Mouse (Mus musculus) heart, embryonic 16.5 days (tissue): ENCODE results near the gene Sh3bp2. TPM values are rescaled to one million over a fixed set of nuclear protein-coding genes. Genes with fewer than 3 reads are reported as not detected.

Source experiments
- ATAC-seq: fragments of 200-750 bp; cut with Nextera tagmentation; replicated peaks from 2 replicates; pipeline ENCODE4 v1.8.0; 2017; ENCODE audit warnings: moderate number of reproducible peaks; ENCODE audit not compliant: insufficient read depth, low FRiP score; ENCODE audit errors: extremely low read depth
- H3K27ac ChIP-seq: fragments of 300-500 bp; sonication (generic); 2 replicates; pipeline ENCODE4 v1.5.1; 2014; ENCODE audit warnings: mild to moderate bottlenecking, low read length, control low read depth, moderate library complexity
- H3K27me3 ChIP-seq: fragments of 300-500 bp; sonication (generic); 2 replicates; pipeline ENCODE4 v1.6.1; 2014; ENCODE audit warnings: low read length, mixed read lengths; ENCODE audit not compliant: control insufficient read depth, insufficient read depth
- H3K36me3 ChIP-seq: fragments of 300-500 bp; sonication (generic); 2 replicates; pipeline ENCODE4 v1.6.1; 2014; ENCODE audit not compliant: control insufficient read depth, insufficient read depth
- H3K4me1 ChIP-seq: fragments of 300-500 bp; sonication (generic); 2 replicates; pipeline ENCODE4 v1.6.1; 2014; ENCODE audit warnings: low read length, mixed read lengths; ENCODE audit not compliant: control insufficient read depth, insufficient read depth
- H3K4me2 ChIP-seq: fragments of 300-500 bp; sonication (generic); 2 replicates; pipeline ENCODE4 v1.6.1; 2014; ENCODE audit warnings: low read depth, mild to moderate bottlenecking, control low read depth, low read length
- H3K4me3 ChIP-seq: fragments of 300-500 bp; sonication (generic); 2 replicates; pipeline ENCODE4 v1.5.1; 2014; ENCODE audit warnings: mild to moderate bottlenecking, control low read depth, low read length
- H3K9ac ChIP-seq: fragments of 300-500 bp; sonication (generic); 2 replicates; pipeline ENCODE4 v1.6.1; 2014; ENCODE audit warnings: low read length, control low read depth
- H3K9me3 ChIP-seq: fragments of 300-500 bp; sonication (generic); replicated peaks from 2 replicates; pipeline ENCODE4 v1.6.1; 2016; ENCODE audit warnings: low read length; ENCODE audit not compliant: control insufficient read depth
- WGBS: fragments of 180-500 bp; shearing (Covaris S2); extraction: QIAGEN DNeasy Blood & Tissue Kit; methylation state at CpG from one replicate; pipeline ENCODE4 v1.1.7; 2014; 5-methylcytosine and 5-hydroxymethylcytosine counted together
- polyA plus RNA-seq: library from polyadenylated mRNA; unstranded; fragments of >200 nt; fragmentation: Nextera tagmentation; extraction: Ambion mirVana; gene quantifications from 2 replicates; pipeline ENCODE4 v1.2.1, GENCODE M21; 2015

The Sh3bp2 gene
- polyA plus RNA-seq, 1 experiment from 2014 or later, result 3.9 TPM

DNA sequence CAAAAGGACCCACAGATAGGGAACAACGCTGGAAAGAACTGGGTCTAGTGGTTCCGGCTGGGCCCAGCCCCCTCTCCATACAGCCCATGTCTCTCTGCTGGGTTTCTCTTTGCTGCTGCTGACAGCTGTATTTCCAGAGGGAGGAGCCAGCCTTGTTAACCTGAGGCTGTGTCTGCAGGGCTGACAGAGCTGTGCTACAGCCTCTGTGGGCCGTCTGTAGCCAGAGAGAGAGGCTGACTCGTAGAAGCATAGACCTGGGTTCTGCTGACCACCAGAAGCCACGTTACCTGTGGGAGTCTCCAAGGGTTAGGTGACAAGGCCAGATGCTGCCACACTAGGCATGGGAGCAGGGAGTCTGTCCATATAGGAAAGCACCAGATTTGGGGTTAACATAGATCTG, 7.4 kb downstream of the Sh3bp2 start:
- Histone ChIP-seq H3K27me3 (no peaks in the 10 kb centered on the region), H3K36me3 (no peaks in the 10 kb centered on the region), H3K4me2 (no peak overlapping the region), H3K27ac (no peak overlapping the region), H3K4me3 (no peak overlapping the region), H3K4me1 (no peaks in the 10 kb centered on the region; the same call in 1 of the 2 replicates), H3K9ac (no peak overlapping the region), H3K9me3 (no peaks in the 10 kb centered on the region)
- ATAC-seq, result no peak
- WGBS, result 65% methylated on average over 5 of the region's 5 CpGs

DNA sequence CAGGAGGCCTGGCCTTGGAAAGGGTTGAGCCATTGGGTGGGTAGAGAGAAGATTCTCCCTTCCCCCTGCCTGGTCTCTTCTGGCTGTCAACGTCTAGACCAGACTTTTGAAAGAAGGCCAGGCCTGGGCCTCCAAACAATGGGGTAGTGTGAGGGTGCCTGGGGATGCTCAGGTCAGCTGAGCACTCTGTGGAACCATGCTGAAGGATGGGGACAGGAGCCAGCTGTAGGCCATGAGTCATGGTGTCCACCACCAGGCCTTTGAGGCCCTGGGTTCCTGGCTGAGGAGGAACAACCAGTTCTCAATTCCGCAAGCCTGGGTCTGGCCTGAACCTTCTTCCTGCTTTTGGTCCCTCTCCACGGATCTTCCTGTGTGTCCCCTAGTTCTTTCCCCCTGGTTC, 8.2 kb downstream of the Sh3bp2 start:
- peak; percentile 53 for ATAC-seq
- Histone ChIP-seq H3K4me1 (no peaks in the 10 kb centered on the region; the same call in 1 of the 2 replicates), H3K27ac (peak overlapping the region; percentile 3; the same call in 1 of the 2 replicates), H3K9ac (no peak overlapping the region), H3K4me3 (no peak overlapping the region), H3K36me3 (no peaks in the 10 kb centered on the region), H3K27me3 (no peaks in the 10 kb centered on the region), H3K9me3 (no peaks in the 10 kb centered on the region), H3K4me2 (no peak overlapping the region)
- 45% methylated on average over 3 of the region's 3 CpGs for WGBS

DNA sequence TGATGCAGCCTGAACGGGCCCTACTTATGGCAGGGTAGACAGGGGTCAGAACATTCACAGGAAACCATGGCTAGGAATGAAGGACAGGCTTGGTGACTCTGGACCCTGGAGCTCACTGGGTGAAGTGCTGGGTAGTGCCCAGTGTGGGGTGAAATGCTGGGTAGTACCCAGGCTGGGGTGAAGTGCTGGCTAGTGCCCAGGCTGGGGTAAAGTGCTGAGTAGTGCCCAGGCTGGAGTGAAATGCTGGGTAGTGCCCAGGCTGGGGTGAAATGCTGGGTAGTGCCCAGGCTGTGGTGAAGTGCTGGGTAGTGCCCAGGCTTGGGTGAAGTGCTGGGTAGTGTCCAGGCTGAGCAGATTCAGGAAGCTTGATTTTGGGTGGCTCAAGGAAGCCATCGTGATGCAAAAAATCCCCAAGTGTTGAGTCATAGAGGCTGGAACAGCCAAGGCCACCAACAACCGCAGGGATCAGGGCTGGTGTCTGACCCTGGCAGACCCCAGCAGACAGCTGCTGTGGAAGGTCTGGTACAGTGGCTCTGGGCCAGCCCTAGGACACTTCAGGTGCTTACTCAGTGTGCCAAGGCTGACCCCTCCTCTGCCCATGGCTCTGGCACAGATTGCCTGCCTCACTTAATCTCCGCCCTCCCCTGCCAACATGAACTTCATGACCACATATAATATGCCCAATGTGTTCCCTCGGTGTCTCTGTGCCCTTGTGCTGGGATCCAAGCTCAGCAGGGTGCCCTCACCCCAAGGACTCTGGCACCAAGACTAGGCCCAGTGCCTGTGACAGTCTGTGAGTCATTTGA, 9.3 kb downstream of the Sh3bp2 start:
- no peaks in the 10 kb centered on the region for H3K9me3 ChIP-seq
- WGBS, result 73% methylated on average over 5 of the region's 5 CpGs
- H3K27me3 ChIP-seq, result no peaks in the 10 kb centered on the region
- no peak overlapping the region for H3K9ac ChIP-seq
- H3K4me2 ChIP-seq, result no peak overlapping the region
- no peak overlapping the region for H3K27ac ChIP-seq
- no peak for ATAC-seq
- no peaks in the 10 kb centered on the region for H3K36me3 ChIP-seq
- H3K4me1 ChIP-seq, result no peaks in the 10 kb centered on the region; the same call in 1 of the 2 replicates
- no peak overlapping the region for H3K4me3 ChIP-seq

DNA sequence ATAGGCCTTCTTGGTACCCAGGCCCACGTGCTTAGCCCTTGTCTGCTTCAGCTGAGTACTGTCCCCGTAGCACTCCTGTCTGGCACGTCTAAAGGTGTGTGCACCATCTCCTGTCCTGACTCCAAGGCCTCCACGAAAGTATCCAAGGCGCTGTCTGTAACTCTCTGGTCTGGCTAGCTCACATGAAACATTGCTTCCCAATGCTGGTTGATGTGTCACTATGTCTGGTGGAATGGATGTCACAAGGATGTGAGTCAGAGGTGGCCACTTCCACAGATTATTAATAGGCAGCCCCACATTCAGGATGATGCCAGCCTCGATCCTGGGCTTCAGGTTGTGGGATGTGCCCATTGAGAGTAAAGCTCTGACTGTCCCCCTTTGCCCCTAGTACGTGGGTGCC, 10.2 kb downstream of the Sh3bp2 start:
- Histone ChIP-seq H3K4me2 (no peak overlapping the region), H3K27me3 (no peaks in the 10 kb centered on the region), H3K36me3 (no peaks in the 10 kb centered on the region), H3K9me3 (no peaks in the 10 kb centered on the region), H3K4me3 (no peak overlapping the region), H3K27ac (no peak overlapping the region), H3K4me1 (no peaks in the 10 kb centered on the region; the same call in 1 of the 2 replicates), H3K9ac (no peak overlapping the region)
- WGBS, result 77% methylated on average over 7 of the region's 7 CpGs
- no peak for ATAC-seq

DNA sequence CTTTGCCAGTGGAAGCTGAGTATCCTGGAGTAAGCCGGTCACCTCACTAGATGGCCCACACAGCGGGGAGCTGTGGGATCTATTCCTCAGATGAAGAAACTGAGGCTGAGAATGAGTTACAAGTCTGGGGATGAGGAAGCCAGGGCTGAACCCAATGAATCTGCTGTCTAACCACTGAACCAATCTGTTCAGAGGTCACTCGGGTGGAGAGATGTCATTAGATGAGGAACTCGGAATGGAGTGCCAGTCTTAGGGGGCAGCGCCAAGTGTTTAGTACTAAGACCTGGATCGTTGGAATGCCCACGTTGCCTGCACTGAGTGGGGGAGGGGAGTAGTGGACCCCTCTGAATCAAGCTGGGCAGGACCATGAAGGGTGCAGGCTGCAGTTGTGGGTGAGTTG, 12.4 kb downstream of the Sh3bp2 start:
- 65% methylated on average over 7 of the region's 7 CpGs for WGBS
- H3K9ac ChIP-seq, result no peak overlapping the region
- H3K27me3 ChIP-seq, result no peaks in the 10 kb centered on the region
- no peak overlapping the region for H3K27ac ChIP-seq
- no peak overlapping the region for H3K4me3 ChIP-seq
- no peaks in the 10 kb centered on the region; the same call in 1 of the 2 replicates for H3K4me1 ChIP-seq
- ATAC-seq, result no peak
- H3K9me3 ChIP-seq, result no peaks in the 10 kb centered on the region
- H3K36me3 ChIP-seq, result no peaks in the 10 kb centered on the region
- H3K4me2 ChIP-seq, result no peak overlapping the region

DNA sequence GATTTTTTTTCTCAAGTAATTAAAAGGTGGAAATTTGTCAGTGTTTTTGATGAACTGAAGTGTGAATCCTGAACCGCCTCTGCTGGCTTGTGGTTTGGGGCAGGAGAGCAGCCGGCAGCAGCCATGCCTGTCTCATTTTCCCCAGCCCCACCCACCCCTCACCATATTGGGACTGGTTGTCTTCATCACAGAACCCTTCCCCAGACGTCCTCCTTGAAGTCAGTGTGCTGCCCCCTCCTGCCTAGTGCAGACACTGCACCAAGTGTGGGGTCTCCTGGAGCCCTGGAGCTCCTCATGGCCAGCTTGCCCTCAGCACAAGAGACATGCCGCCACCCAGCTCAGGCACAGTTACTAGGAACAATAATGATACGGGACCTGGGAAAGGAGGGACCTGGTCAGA, 12.9 kb downstream of the Sh3bp2 start:
- Histone ChIP-seq H3K27ac (no peak overlapping the region), H3K9ac (no peak overlapping the region), H3K4me1 (no peaks in the 10 kb centered on the region), H3K4me2 (no peak overlapping the region), H3K36me3 (no peaks in the 10 kb centered on the region), H3K9me3 (no peaks in the 10 kb centered on the region), H3K4me3 (no peak overlapping the region), H3K27me3 (no peaks in the 10 kb centered on the region)
- no peak for ATAC-seq
- WGBS, result 39% methylated on average over 5 of the region's 5 CpGs

DNA sequence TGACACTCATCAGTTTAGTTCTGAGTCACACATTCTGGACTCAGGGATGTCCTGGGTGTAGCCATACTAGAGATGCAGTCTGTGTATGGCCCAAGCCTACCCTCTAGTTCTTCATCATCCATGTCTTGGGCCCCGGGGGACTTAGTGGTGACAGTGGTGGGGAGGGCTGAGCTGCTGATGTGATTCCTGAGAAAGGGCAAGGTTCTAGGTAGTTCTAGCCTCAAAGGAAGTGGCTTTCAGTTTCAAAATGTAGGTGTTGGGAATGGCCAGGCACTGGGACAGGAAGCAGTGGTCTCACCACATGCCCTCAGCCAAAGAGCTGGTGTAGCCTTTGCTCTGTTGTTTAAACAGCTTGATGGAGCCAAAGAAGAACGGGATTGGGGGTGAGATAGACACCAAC, 13.5 kb downstream of the Sh3bp2 start:
- no peak overlapping the region for H3K27ac ChIP-seq
- no peak overlapping the region for H3K4me3 ChIP-seq
- H3K4me1 ChIP-seq, result no peaks in the 10 kb centered on the region
- H3K9ac ChIP-seq, result no peak overlapping the region
- no peak for ATAC-seq
- no peaks in the 10 kb centered on the region for H3K9me3 ChIP-seq
- no peak overlapping the region for H3K4me2 ChIP-seq
- H3K36me3 ChIP-seq, result no peaks in the 10 kb centered on the region
- H3K27me3 ChIP-seq, result no peaks in the 10 kb centered on the region
- WGBS, result 81% methylated on average over 2 of the region's 2 CpGs

DNA sequence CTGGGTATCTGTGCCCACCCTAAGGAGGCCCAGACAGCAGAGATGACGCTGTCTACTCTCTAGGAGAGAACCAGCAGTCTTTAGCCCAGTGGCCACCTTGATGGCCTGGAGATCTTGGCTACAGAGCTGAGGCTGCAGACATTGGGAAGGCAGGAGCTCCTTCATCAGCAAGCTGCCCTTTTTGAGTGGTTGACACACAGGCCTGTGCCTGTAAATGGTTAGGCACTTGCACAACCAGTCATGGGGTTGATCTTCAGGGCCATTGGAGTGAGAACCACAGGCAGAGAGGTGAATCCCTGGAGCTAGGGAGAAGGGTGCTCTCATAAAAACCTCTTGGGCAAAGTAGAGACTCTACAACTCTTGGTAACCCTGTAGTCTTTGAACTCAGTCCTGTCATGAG, 16.5 kb downstream of the Sh3bp2 start:
- Histone ChIP-seq H3K27me3 (no peaks in the 10 kb centered on the region), H3K4me3 (no peak overlapping the region), H3K27ac (no peak overlapping the region), H3K9ac (no peak overlapping the region), H3K4me1 (no peaks in the 10 kb centered on the region), H3K36me3 (no peaks in the 10 kb centered on the region), H3K9me3 (no peaks in the 10 kb centered on the region), H3K4me2 (no peak overlapping the region)
- no peak for ATAC-seq
- WGBS, result 64% methylated on average over 1 of the region's 1 CpGs

DNA sequence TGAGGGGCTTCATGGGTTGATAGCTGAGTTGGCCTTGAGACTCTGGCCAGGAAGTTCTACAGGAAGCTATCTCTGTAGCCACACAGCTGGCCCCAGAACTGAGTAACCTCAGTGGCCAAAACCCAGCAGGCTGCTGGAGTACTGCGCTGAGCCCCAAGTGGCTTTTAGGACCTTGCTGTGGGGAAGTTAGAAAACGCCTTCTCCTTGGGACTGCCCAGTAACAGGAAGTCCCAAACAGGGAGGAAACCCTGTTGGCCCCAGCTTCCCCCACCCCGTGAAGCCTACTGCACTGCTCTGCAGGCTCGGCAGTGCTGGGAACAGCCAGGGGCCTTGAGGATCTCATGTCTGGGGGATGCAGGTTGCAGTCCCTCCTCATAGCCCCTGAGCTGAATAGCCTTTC, 17.5 kb downstream of the Sh3bp2 start:
- no peak overlapping the region for H3K4me2 ChIP-seq
- no peaks in the 10 kb centered on the region for H3K4me1 ChIP-seq
- ATAC-seq, result no peak
- no peaks in the 10 kb centered on the region for H3K9me3 ChIP-seq
- no peak overlapping the region for H3K27ac ChIP-seq
- no peak overlapping the region for H3K9ac ChIP-seq
- H3K36me3 ChIP-seq, result no peaks in the 10 kb centered on the region
- peak overlapping the region; percentile 1; the same call in 1 of the 2 replicates for H3K4me3 ChIP-seq
- 44% methylated on average over 4 of the region's 4 CpGs for WGBS
- H3K27me3 ChIP-seq, result no peaks in the 10 kb centered on the region
